Mouse (Mus musculus) hindbrain, embryonic 13.5 days (tissue): ENCODE results near the gene Epas1. TPM values are rescaled to one million over a fixed set of nuclear protein-coding genes. Genes with fewer than 3 reads are reported as not detected.
A peak's percentile ranks its signal among the peaks of the same experiment; 100 is the strongest.

ENCODE experiments used
- ATAC-seq: fragments of 200-750 bp; cut with Nextera tagmentation; 2 replicates; pipeline ENCODE4 v1.8.0; 2017; ENCODE audit warnings: moderate TSS enrichment; ENCODE audit not compliant: low FRiP score
- H3K27ac ChIP-seq: fragments of 300-500 bp; sonication (generic); 2 replicates; pipeline ENCODE4 v1.5.1; 2015; ENCODE audit warnings: inconsistent platforms, mild to moderate bottlenecking, moderate library complexity
- H3K27me3 ChIP-seq: fragments of 300-500 bp; sonication (generic); 2 replicates; pipeline ENCODE4 v1.6.1; 2015; ENCODE audit warnings: mild to moderate bottlenecking, inconsistent platforms
- H3K36me3 ChIP-seq: fragments of 300-500 bp; sonication (generic); 2 replicates; pipeline ENCODE4 v1.6.1; 2015; ENCODE audit warnings: mild to moderate bottlenecking, inconsistent platforms
- H3K4me1 ChIP-seq: fragments of 300-500 bp; sonication (generic); replicated peaks from 2 replicates; pipeline ENCODE4 v1.6.1; 2015; ENCODE audit warnings: inconsistent platforms
- H3K4me2 ChIP-seq: fragments of 300-500 bp; sonication (generic); 2 replicates; pipeline ENCODE4 v1.6.1; 2015; ENCODE audit warnings: inconsistent platforms, mild to moderate bottlenecking, moderate library complexity
- H3K4me3 ChIP-seq: fragments of 300-500 bp; sonication (generic); 2 replicates; pipeline ENCODE4 v1.5.1; 2015; ENCODE audit warnings: mild to moderate bottlenecking, inconsistent platforms
- H3K9ac ChIP-seq: fragments of 300-500 bp; sonication (generic); 2 replicates; pipeline ENCODE4 v1.6.1; 2015; ENCODE audit warnings: mild to moderate bottlenecking, inconsistent platforms
- H3K9me3 ChIP-seq: fragments of 300-500 bp; sonication (generic); 2 replicates; pipeline ENCODE4 v1.6.1; 2016; ENCODE audit warnings: inconsistent platforms
- WGBS: fragments of 180-500 bp; shearing (Covaris S2); methylation state at CpG from one replicate; pipeline ENCODE4 v1.1.7; 2015; 5-methylcytosine and 5-hydroxymethylcytosine counted together
- polyA plus RNA-seq: library from polyadenylated mRNA; unstranded; fragments of >200 nt; fragmentation: Nextera tagmentation; extraction: Ambion mirVana; gene quantifications from 2 replicates; pipeline ENCODE4 v1.2.1, GENCODE M21; 2015

The Epas1 gene
- polyA plus RNA-seq, result 4.6 and 5.0 TPM in 2 replicates

DNA sequence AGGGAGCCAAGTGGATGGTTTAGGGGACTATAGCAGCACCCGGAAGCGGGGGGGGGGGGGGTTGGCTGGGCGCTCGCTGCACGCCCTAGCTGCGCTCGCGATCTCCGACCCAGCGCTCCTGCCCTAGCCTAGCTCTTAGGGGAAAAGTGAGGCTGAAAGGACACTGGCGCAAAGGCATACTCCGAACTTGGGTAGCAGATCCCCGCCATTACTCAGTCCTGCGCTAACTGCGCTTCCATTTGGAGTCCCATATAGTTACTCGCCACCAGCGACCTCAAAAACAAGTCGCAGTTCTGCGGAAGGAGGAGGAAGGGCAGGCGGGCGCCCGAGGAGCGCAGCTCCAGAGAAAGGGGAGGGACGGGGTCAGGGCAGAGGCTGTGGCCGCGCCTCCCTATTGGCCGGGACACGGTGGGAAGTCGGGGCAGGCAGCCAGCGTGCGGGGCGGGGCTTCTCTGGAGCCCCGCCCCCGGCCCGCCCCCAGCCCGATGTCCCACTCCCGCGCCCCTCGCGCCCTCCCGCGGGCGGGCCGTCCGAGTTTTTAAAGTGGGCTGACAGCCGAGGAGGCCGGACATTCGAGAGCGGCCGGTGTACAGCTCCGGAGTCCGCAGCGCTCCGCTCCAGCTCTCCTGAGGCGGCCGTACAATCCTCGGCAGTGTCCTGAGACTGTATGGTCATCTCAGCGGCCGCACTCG, at the start of gene Epas1:
Epas1 (plus strand) TSS at position 571 of the 692 bp plus-strand sequence.
- Histone ChIP-seq H3K27ac (no peak within 1 kb of the TSS), H3K9me3 (no peaks in the 10 kb centered on the region), H3K27me3 (peaks cover 81% of the 10 kb centered on the region), H3K4me3 (peak within 1 kb of the TSS; percentile 49), H3K9ac (peak within 1 kb of the TSS; percentile 66), H3K4me1 (peaks cover 31% of the 10 kb centered on the region), H3K36me3 (no peaks in the 10 kb centered on the region), H3K4me2 (peak within 1 kb of the TSS; percentile 90)
- ATAC-seq, result peak; percentile 91
- WGBS, result under 1% methylated on average over 47 of the region's 60 CpGs

DNA sequence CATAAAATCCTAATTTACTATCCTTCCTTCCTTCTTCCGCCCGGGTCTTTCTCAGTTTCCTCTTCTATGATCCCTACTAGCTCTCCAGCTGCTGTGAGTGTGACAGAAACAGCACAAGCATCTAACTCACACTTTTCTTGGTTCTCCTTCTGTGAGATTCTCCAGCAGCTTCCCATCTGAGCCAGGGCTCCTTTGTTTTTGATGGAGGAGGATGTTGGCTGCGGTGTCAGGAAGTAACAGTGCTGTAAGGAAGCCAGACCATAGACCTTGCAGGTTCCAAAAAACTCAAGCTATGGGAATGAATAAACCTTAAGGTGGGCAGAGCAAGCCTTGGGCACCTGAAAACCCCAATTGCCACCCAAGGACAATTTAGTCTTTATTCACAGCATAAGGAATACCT, 48.3 kb upstream of the Epas1 start:
- 90% methylated on average over 3 of the region's 3 CpGs for WGBS
- no peak overlapping the region for H3K27ac ChIP-seq
- H3K27me3 ChIP-seq, result no peaks in the 10 kb centered on the region
- H3K4me2 ChIP-seq, result no peak overlapping the region
- H3K4me1 ChIP-seq, result no peaks in the 10 kb centered on the region
- no peaks in the 10 kb centered on the region for H3K9me3 ChIP-seq
- H3K9ac ChIP-seq, result no peak overlapping the region
- no peak overlapping the region for H3K4me3 ChIP-seq
- H3K36me3 ChIP-seq, result no peaks in the 10 kb centered on the region
- no peak for ATAC-seq

DNA sequence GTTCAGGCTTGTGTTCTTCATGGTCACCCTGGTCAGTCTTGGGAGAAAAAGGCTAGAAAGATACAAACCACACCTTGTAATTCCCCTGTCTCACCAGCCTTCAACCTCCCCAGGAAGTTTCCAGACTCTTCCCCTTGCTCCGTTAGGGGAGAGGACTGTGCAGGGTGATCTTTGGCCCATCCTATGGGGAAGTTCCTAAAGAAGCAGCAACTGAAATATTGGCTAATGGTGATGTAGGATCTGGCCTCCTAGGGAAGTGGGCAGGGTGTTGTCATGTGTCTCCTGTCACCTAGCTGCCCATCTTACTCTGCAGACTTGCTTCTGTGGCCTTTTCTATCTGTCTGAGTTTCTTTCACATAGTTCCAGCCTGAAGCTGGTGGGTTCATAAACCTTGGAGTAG, 47.0 kb upstream of the Epas1 start:
- Histone ChIP-seq H3K36me3 (no peaks in the 10 kb centered on the region), H3K4me2 (no peak overlapping the region), H3K27ac (no peak overlapping the region), H3K27me3 (no peaks in the 10 kb centered on the region), H3K4me1 (no peaks in the 10 kb centered on the region), H3K4me3 (no peak overlapping the region), H3K9ac (no peak overlapping the region), H3K9me3 (no peaks in the 10 kb centered on the region)
- 94% methylated on average over 1 of the region's 1 CpGs for WGBS
- ATAC-seq, result no peak

DNA sequence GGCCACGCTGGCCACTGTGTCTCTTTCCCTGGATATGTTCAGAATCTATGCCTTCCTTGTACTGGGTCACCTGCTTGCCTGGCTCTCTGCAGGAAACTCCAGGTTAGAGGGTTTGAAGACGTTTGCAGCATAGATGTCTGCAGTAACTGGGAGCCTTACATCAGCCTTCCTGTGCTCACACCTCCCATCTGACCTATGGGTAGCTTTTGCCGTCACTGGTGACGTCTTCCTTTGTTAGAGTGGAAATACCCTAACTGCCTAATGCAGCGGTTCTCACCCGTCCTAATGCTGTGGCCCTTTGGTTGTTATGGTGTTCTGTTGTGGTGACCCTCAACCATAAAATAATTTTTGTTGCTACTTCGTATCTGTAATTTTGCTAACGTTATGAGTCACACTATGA, 43.7 kb upstream of the Epas1 start:
- Histone ChIP-seq H3K4me1 (no peaks in the 10 kb centered on the region), H3K9me3 (no peaks in the 10 kb centered on the region), H3K27ac (no peak overlapping the region), H3K9ac (no peak overlapping the region), H3K27me3 (no peaks in the 10 kb centered on the region), H3K4me3 (no peak overlapping the region), H3K4me2 (no peak overlapping the region), H3K36me3 (no peaks in the 10 kb centered on the region)
- WGBS, result 79% methylated on average over 8 of the region's 8 CpGs
- no peak for ATAC-seq

DNA sequence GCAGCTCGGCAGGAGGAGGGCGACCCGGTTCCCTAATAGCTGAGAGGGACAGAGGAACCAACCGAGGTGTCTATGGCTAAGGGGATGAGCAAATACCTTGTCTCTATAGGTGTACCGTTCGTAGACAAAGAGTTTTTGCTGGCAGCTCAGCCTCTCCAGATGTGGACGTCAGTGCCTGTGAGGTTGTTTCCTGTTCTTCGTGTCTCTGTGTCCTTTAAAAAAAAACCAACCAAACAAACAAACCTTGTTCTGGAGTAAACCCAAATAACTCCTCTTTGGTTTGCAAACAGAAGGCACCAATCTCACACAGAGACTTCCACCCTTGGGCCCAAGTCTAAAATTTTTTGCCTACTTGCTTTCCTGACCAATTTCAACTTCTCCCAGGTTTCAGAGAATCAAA, 43.1 kb upstream of the Epas1 start:
- H3K4me1 ChIP-seq, result no peaks in the 10 kb centered on the region
- no peaks in the 10 kb centered on the region for H3K9me3 ChIP-seq
- no peak overlapping the region for H3K4me3 ChIP-seq
- no peak for ATAC-seq
- no peak overlapping the region for H3K9ac ChIP-seq
- H3K4me2 ChIP-seq, result no peak overlapping the region
- H3K27ac ChIP-seq, result no peak overlapping the region
- no peaks in the 10 kb centered on the region for H3K27me3 ChIP-seq
- WGBS, result 91% methylated on average over 8 of the region's 8 CpGs
- H3K36me3 ChIP-seq, result no peaks in the 10 kb centered on the region

DNA sequence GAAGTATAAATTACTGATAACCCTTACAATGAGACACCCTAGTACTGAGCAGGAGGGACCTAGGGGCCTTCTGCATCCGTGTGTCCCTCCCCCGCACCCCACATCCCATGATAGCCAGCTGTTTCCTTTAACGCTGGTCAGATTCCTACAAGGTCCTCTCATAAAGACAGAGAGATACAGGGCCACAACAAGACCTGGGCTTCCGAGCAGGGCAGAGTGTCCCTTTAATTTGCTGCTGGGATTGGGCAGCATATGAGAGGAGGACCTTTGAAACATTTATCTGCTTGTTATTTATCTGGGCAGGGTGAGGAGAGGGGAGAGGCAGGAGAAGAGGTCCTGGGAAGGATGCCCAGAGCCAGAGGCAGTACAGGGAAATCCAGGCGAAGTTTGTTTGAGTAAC, 41.6 kb upstream of the Epas1 start:
- no peak overlapping the region for H3K27ac ChIP-seq
- no peak for ATAC-seq
- H3K36me3 ChIP-seq, result no peaks in the 10 kb centered on the region
- no peak overlapping the region for H3K4me3 ChIP-seq
- WGBS, result 87% methylated on average over 5 of the region's 5 CpGs
- H3K9me3 ChIP-seq, result no peaks in the 10 kb centered on the region
- no peak overlapping the region for H3K4me2 ChIP-seq
- H3K9ac ChIP-seq, result no peak overlapping the region
- H3K27me3 ChIP-seq, result no peaks in the 10 kb centered on the region
- H3K4me1 ChIP-seq, result no peaks in the 10 kb centered on the region

DNA sequence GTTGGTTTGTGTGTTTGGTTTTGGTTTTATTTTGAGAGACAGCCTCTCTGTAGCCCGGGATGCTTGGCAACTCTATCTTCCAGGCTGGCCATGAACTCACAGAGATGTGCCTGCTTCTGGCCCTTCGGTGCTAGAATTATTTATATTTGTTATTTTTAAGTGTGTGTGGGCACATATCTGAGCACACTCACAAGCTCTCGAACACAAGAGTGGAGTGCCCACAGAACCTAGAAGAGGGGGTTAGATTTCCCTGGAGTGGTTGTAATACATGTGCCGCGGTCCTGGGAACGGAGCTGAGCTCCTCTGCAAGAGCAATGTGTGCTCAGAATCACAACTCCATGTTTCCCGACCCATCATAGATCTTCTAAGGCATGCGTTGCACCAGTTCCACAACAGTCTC, 40.9 kb upstream of the Epas1 start:
- Histone ChIP-seq H3K9me3 (no peaks in the 10 kb centered on the region), H3K4me1 (no peaks in the 10 kb centered on the region), H3K9ac (no peak overlapping the region), H3K4me3 (no peak overlapping the region), H3K36me3 (no peaks in the 10 kb centered on the region), H3K27me3 (no peaks in the 10 kb centered on the region), H3K27ac (no peak overlapping the region), H3K4me2 (no peak overlapping the region)
- 91% methylated on average over 8 of the region's 8 CpGs for WGBS
- ATAC-seq, result no peak

DNA sequence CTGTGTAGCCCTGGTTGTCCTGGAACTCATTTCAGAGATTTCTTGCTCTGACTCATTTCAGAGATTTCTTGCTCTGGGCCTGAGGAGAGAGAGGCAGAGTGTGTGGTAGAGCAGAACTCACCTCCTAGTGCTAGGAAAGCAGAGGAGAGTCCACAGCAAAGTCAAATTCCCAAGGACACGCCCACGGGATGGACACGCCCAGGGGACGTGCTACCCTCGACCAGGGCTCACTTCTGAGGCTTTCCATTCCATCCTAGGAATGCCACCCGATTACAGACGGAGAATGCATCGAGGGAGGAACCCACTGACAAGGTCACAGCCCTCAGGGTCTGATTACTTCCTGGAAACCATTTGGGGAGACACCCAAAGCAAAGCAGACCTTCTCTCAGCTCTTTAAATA, 39.9 kb upstream of the Epas1 start:
- Histone ChIP-seq H3K36me3 (no peaks in the 10 kb centered on the region), H3K9me3 (no peaks in the 10 kb centered on the region), H3K27me3 (no peaks in the 10 kb centered on the region), H3K4me1 (no peaks in the 10 kb centered on the region), H3K4me3 (no peak overlapping the region), H3K9ac (no peak overlapping the region), H3K4me2 (no peak overlapping the region), H3K27ac (no peak overlapping the region)
- WGBS, result 36% methylated on average over 8 of the region's 8 CpGs
- no peak for ATAC-seq

DNA sequence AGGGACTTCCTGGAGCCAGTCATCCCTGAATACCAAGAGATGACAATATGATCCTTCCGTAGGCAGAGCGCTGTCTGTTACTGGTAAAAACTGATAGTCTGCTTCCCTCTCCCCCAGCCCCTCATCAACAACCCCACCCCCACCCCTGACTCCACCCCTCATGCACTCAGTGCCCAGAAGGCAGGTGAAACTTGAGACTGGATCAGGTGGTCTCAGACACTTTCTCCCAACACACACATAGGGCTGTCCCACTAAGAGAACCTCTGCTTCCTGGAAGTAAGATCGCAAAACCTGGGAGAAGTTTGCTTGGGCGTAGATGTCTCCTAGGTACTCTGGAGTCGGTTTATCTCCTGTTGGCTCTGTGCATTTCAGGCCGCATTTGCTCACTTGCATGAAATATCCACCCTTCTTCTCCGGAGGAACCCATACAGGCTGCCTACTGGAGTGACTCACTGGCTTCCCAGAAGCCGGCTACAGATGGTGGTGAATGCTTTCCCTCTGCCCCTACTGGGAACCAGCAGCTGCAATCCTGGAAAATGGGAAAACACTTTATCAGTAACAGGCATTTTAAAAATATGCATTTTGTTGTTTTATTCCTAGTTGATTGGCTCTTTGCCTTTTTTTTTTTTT, 28.6 kb upstream of the Epas1 start:
- ATAC-seq, result no peak
- Histone ChIP-seq H3K4me2 (no peak overlapping the region), H3K4me3 (no peak overlapping the region), H3K9ac (no peak overlapping the region), H3K27me3 (no peaks in the 10 kb centered on the region), H3K4me1 (no peaks in the 10 kb centered on the region), H3K36me3 (no peaks in the 10 kb centered on the region), H3K9me3 (no peaks in the 10 kb centered on the region), H3K27ac (no peak overlapping the region)
- WGBS, result 70% methylated on average over 8 of the region's 8 CpGs

DNA sequence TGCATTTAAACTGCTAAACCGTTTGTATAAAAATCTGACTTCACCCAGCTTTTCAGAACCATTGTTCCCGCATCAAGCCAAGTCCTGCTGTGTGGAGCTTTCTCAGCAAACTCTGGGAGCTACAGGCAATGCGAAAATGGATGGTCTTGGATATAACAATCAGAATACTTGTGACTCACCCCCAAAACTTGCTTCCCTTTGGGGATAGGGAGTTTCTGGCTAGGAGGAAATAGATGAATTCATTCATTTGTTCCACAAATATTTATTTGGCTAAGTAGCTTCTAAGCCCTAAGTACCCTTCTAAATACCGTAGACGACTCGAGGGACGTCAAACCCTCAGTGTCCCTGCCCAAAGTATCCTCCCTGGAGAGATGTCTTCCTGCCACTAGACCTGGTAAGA, 27.0 kb upstream of the Epas1 start:
- Histone ChIP-seq H3K4me1 (no peaks in the 10 kb centered on the region), H3K27ac (no peak overlapping the region), H3K4me3 (no peak overlapping the region), H3K9ac (no peak overlapping the region), H3K9me3 (no peaks in the 10 kb centered on the region), H3K4me2 (no peak overlapping the region), H3K27me3 (no peaks in the 10 kb centered on the region), H3K36me3 (no peaks in the 10 kb centered on the region)
- no peak for ATAC-seq
- WGBS, result 85% methylated on average over 7 of the region's 7 CpGs

DNA sequence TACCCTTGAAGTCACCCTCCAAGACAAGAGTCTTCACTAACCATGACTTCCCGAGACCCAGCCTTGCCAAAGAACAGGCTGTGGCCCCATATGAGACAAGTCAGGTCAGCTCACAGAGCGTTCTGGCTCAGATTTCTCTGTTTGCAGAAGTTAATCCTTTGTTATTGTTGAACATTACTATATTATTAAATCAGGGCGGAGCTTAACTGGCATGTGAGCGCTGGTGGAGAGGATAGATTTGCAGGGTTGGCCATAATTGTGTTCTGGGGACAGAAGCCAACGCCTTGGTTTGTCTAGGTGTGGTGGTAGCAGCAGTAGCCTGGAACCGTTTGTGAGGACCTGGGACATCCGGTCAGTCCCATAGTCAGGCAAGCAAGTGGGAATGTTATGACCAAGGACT, 26.5 kb upstream of the Epas1 start:
- Histone ChIP-seq H3K4me3 (no peak overlapping the region), H3K9ac (no peak overlapping the region), H3K9me3 (no peaks in the 10 kb centered on the region), H3K4me1 (peaks cover 2% of the 10 kb centered on the region), H3K36me3 (no peaks in the 10 kb centered on the region), H3K27ac (no peak overlapping the region), H3K27me3 (no peaks in the 10 kb centered on the region), H3K4me2 (no peak overlapping the region)
- no peak for ATAC-seq
- 89% methylated on average over 7 of the region's 7 CpGs for WGBS

DNA sequence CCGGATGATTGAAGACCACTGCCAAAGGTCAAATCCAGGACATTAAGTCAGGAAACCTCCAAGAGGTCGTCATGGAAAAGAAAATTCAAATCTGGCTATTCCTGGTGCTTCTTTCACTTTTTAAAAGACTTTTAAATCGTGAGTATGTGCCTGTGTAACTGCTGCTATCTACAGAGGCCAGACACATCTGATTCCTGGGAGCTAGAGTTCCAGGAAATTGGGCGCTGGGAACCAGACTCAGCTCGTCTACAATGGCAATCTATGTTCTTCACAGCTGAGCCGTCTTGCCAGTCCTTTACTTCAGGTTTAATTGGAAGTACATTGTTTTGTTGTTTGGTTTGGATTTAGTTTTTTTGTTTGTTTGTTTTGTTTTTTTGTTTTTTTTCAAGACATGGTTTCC, 22.2 kb upstream of the Epas1 start:
- no peaks in the 10 kb centered on the region for H3K36me3 ChIP-seq
- H3K9ac ChIP-seq, result no peak overlapping the region
- H3K9me3 ChIP-seq, result no peaks in the 10 kb centered on the region
- no peak overlapping the region for H3K4me2 ChIP-seq
- no peak overlapping the region for H3K27ac ChIP-seq
- no peaks in the 10 kb centered on the region for H3K27me3 ChIP-seq
- peaks cover 5% of the 10 kb centered on the region for H3K4me1 ChIP-seq
- H3K4me3 ChIP-seq, result no peak overlapping the region
- no peak for ATAC-seq
- 80% methylated on average over 6 of the region's 6 CpGs for WGBS

DNA sequence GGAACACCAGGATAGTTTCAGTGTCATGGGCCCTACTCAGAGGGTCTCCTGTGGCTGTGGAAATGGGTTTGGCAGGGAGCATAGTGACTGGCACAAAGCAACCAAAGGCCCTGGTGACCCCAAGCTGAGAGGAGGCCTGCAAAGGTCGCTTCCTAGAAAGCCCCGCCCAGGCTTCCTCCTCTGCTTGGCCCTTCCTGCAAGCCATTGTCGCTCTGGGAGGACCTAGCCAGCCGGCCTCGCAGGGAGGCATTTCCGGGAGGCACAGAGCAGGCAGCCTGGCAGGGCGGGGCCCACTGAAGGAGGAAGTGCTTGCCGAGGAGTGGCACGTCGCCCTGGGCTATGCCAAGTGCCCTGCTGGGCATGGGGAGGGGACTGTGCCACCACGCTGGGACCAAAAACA, 21.5 kb upstream of the Epas1 start:
- 0 out of 2 replicates have a peak overlapping the region, but pooled peaks have one; percentile 20 for H3K4me2 ChIP-seq
- no peaks in the 10 kb centered on the region for H3K27me3 ChIP-seq
- H3K36me3 ChIP-seq, result no peaks in the 10 kb centered on the region
- peak; percentile 54; the same call in 1 of the 2 replicates for ATAC-seq
- H3K9ac ChIP-seq, result peak overlapping the region; percentile 25; the same call in 1 of the 2 replicates
- H3K4me1 ChIP-seq, result peaks cover 5% of the 10 kb centered on the region
- 9% methylated on average over 11 of the region's 11 CpGs for WGBS
- no peaks in the 10 kb centered on the region for H3K9me3 ChIP-seq
- no peak overlapping the region for H3K27ac ChIP-seq
- H3K4me3 ChIP-seq, result no peak overlapping the region
